Mouse (Mus musculus) Patski (cell line): Measurements from ENCODE around the gene Ctxn2. TPM values are rescaled to one million over a fixed set of nuclear protein-coding genes. Genes with fewer than 3 reads are reported as not detected.

Source experiments
- ATAC-seq: fragments of 100-300 bp; one replicate; pipeline ENCODE4 v1.8.0; 2021
- CTCF ChIA-PET: fragments of 350-600 bp; sonication (Branson Sonifier 250); formaldehyde crosslinking; loops from one replicate; lab custom pipeline; 2022; ENCODE audit warnings: inconsistent platforms; lab: Charles Lee
- POLR2A ChIA-PET: fragments of 350-600 bp; sonication (Branson Sonifier 250); formaldehyde crosslinking; loops from one replicate; lab custom pipeline; 2022; ENCODE audit warnings: antibody characterized with exemption, inconsistent platforms; lab: Charles Lee
- DNase-seq: peaks from one replicate; pipeline ENCODE4 v3.0.0-alpha.2; 2011; ENCODE audit warnings: low read depth, low spot score
- H3K27me3 ChIP-seq: fragments of 371-371 bp; one replicate; pipeline ENCODE4 v1.5.1; 2021
- CTCF ChIP-seq: fragments of 100-300 bp; IDR thresholded peaks from one replicate; pipeline ENCODE4 v1.5.1; 2021
- in situ Hi-C: fragments of 300-500 bp; cut with MboI; formaldehyde crosslinking; loops from 3 replicates; pipeline ENCODE4 v1.11.1; 2018; ENCODE audit warnings: low pct_unique_long_range_greater_than_20kb, mixed read lengths
- polyA plus RNA-seq: library from polyadenylated mRNA; unstranded; gene quantifications from one replicate; pipeline ENCODE4 v1.2.3, GENCODE M21; 2021

Ctxn2 gene
- polyA plus RNA-seq, 1 experiment from 2014 or later, result not detected

DNA sequence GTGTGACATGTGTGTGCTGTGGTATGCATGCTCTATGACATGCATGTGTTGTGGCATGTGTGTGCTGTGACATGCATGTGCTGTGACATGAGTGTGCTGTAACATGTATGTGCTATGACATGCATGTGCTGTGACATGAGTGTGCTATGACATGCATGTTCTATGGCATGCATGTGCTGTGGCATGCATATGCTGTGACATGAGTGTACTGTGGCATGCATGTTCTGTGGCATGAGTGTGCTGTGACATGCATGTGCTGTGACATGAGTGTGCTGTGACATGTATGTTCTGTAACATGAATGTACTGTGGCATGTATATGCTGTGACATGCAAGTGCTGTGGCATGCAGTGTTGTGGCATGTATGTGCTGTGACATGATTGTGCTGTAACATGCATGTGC is 56.4 kb downstream of the Ctxn2 start:
- peaks cover 19% of the 10 kb centered on the region for H3K27me3 ChIP-seq
- in situ Hi-C loops, result loop anchor here (10.0 to 25.0 kb wide), 4 partner anchors 131 to 1878 kb away; partner anchors contain the start of gene Slc24a5
- DNase-seq, result no peak
- POLR2A ChIA-PET, result no interaction called here
- CTCF ChIA-PET, result interaction anchor here (1.4 kb wide), 1 partner anchor 8 kb away, joined by 3 read pairs; no protein-coding TSS in a partner anchor
- no peak for TF ChIP-seq CTCF
- no peak for ATAC-seq

DNA sequence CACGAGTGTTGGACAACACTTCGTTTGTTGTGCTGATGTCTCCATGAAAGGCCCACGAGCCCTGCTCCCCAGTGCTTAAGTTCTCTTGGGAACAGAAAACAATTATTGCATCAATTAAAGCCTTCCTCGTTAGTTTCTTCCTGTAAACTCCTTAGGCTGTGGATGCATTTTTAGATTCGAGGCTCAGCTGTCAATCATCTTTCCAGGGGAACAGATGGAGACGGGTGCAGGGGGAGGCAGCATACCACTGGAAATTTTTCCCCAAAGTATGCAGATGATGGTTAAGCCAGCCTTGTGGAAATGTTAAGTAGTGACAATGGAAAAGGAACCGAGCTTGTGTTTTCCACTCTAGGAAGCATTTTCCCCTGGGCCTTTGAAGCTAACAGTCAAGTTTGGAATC is 60.3 kb downstream of the Ctxn2 start:
- CTCF ChIA-PET, result no interaction called here

More for the DNA sequence above, 60.3 kb downstream of the Ctxn2 start:
- H3K27me3 ChIP-seq, result peaks cover 9% of the 10 kb centered on the region
- ATAC-seq (no peak), DNase-seq (no peak)
- in situ Hi-C loops, result loop anchor here (10.0 to 25.0 kb wide), 4 partner anchors 134 to 1882 kb away; partner anchors contain the start of gene Slc24a5
- POLR2A ChIA-PET, result no interaction called here
- TF ChIP-seq CTCF, result no peak

Other genes with a start within 250 kb of the Ctxn2 start
- gene Slc24a5, start 68.6 kb upstream of the Ctxn2 start, polyA plus RNA-seq, result 1.3 TPM
- 134 TPM for gene Myef2, start 13.0 kb upstream of the Ctxn2 start, polyA plus RNA-seq
- gene Slc12a1, start 15.8 kb downstream of the Ctxn2 start, polyA plus RNA-seq, result 0.09 TPM
- 114 TPM for gene Dut, start 110.5 kb downstream of the Ctxn2 start, polyA plus RNA-seq